Mouse (Mus musculus) left cerebral cortex, adult 18-20 months (tissue): Measurements from ENCODE around the gene Cpt2. TPM values are rescaled to one million over a fixed set of nuclear protein-coding genes. Genes with fewer than 3 reads are reported as not detected.

Experiments used
- DNase-seq, 2 experiments: peaks; one replicate each; pipeline ENCODE4 v3.0.0; 2021 to 2022; ENCODE audit warnings: low spot score in 2 of 2, mixed read lengths in 1 of 2
- long read RNA-seq, 2 experiments: library from polyadenylated mRNA; stranded (forward); transcript quantifications; one replicate each; pipeline ENCODE4 v2.0.0; 2021
- total RNA-seq, 2 experiments: library from RNA; stranded (reverse); gene quantifications; 2 replicates each; pipeline ENCODE4 v1.2.3; 2021

Gene Cpt2
- 1 to 10 TPM; 4.8 to 5.3 TPM for total RNA-seq
- long read RNA-seq, experiment 1, transcript Cpt2-201 (5 exons, 2,372 nt): major isoform, 12 of 12 reads
- long read RNA-seq, experiment 1, partial matches to known transcripts: 0 of 12 reads
- long read RNA-seq, experiment 1, other reads (novel, unspliced or antisense): 0 of 12 reads
- long read RNA-seq, experiment 2, transcript Cpt2-201 (5 exons, 2,372 nt): major isoform, 9 of 10 reads
- long read RNA-seq, experiment 2, partial matches to known transcripts: 0 of 10 reads
- long read RNA-seq, experiment 2, other reads (novel, unspliced or antisense): 1 of 10 reads

- peak; percentile 56 to 60 for DNase-seq
Measured at GRCm38 (mm10) chr4:107923145-107923802, at the start of gene Cpt2. Gene Cpt2 (minus strand): TSS chr4:107923610.

- no peak for DNase-seq
Measured at GRCm38 (mm10) chr4:107971162-107971561, 47.8 kb upstream of the Cpt2 start.

GRCm38 (mm10) chr4:107969781-107970180, 46.4 kb upstream of the Cpt2 start:
- DNase-seq: no peak

DNA sequence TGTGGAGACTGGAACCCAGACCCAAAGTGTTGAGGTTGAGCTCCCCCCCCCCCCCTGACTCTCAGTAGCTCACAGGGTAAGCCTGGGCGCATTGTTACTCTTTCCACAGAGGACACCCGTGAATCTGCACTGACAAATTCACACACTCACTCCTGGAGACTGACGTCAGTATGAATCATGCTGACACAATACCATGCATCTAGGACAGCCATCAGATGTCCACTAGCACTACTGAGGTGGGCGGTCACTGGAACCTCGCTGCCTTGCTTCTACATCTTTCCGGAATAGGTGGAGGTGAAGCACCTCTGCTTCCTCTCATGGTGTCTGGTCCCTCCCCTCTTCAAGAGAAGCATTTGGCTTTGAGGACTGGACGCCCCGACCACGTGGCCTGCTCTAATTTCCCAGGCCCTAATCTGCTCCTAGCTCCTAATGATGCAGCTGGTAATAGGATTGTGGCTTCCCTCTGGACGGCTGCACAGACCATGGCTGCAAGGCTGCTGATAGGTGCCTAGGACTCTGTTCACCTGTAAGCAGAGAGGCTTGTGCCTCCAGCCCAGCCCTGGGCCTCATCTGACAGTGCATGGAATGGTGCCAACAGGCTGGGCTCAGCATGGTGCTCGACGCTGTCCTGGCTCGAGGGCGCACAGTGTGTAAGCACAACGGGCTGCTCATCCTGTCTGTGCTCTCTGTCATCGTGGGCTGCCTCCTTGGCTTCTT, 44.7 kb upstream of the Cpt2 start, which contains the start of gene Slc1a7:
Slc1a7 (plus strand) TSS at position 367 of the 717 bp plus-strand sequence.
- DNase-seq: no peak

DNA sequence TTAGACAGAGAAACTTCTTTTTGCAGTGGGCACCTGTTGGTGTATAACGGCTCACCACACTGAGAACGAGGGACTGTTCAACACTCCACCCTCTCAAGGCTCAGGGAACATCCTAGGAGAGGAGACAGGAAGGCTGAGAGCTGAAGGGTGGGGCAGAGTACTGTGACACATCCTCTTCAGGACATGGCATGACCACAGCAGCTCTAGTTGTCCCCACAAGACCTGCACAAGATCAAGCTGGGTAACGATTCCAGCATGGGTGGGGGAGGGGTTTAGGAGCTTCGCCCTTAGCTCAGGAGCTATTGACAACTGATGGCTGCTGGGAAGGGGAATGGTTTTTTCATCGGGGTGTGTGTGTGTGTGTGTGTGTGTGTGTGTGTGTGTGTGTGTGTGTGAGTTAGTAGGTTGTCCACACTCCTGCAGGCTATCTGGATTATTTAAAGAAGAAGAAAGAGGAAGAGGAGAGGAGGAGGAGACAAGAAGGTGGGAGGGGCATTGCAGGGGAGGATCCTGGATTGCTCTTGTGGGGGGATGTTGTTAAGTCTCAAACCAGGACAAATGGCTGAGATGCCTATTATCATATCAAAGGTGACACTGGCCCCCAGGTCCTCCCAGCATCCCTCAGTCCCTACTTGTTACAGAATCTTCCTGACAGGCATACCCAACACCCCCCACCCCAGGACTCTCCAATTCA, 43.2 kb upstream of the Cpt2 start:
- no peak for DNase-seq

DNA sequence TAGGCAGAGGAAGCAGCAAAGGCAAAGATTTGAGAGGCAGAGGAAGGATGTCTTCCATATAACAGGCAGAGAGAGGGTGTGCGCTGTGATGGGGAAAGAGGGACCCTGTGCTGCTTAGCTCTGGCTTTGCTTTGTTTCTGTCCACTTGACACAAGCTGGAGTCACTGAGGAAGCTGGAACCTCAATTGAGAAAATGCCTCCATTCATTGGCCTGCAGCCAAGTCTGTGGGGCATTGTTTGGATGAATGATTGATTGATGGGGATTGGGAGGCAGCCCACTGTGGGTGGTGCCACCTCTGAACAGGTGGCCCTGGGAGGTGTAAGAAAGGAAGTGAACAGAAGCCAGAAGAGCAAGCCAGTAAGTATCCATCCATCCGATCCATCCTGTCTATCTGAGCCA, 39.4 kb upstream of the Cpt2 start:
- DNase-seq: no peak

- DNase-seq: no peak
Measured at GRCm38 (mm10) chr4:107962044-107962732, 38.8 kb upstream of the Cpt2 start.

- no peak for DNase-seq
Measured at GRCm38 (mm10) chr4:107958487-107958886, 35.1 kb upstream of the Cpt2 start.

GRCm38 (mm10) chr4:107955691-107956090, 32.3 kb upstream of the Cpt2 start:
- DNase-seq: no peak

DNA sequence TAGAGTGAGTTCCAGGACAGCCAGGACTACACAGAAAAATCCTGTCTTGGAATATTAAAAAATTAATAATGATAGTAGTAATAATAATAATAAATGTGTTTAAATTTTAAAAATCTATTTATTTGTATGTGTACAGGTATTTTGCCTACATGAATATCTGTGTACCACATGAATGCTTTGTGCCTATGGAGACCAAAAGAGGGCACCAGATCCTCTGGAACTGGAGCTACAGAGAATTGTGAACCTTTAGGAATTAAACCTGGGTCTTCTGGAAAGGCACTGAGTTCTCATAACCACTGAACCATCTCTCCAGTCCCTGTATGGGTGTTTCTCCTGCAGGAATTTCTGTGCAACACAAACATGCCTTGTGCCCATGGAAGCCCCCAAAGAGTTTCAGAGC, 29.4 kb upstream of the Cpt2 start:
- DNase-seq: no peak

GRCm38 (mm10) chr4:107949918-107950317, 26.5 kb upstream of the Cpt2 start:
- no peak for DNase-seq

GRCm38 (mm10) chr4:107944141-107944540, 20.7 kb upstream of the Cpt2 start:
- no peak for DNase-seq

DNA sequence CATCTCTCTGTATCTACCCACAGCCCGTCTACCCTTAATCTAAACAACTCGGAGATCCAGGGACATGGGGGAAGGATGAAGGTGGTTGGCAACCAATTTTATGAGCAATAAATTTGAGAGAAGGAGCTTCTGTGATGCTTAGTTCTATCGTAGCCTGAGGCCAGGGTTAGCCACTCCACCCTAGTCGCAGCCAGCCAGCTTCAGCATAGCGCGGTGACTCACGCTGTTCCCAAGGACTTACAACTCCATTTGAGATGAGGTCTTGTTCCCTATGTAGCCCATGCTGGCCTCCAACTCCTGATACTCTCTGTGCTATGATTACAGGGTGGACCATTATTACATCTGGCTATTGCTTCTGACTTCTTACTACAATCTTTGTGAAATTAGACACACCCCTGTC, 19.3 kb upstream of the Cpt2 start:
- no peak for DNase-seq

DNA sequence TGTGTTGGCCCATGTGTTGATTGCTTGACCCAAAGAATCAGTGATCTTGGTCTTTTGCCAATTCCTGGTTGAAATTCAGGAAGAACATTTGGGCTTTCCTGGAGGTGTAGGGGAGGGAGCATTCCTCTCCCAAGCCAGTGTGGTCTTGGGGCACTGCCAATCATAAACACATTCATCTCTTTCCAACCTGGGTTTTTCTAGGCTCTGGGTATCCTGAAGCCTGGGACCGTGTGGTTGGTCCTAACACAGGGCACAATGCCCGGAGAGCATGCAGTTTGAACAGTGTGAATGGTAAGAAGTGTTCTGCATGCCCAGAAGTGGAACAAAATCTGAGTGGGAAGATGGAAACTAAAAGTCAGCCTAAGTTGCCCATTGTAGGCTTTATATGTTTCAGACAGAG, 14.7 kb upstream of the Cpt2 start:
- no peak for DNase-seq

GRCm38 (mm10) chr4:107937338-107937737, 13.9 kb upstream of the Cpt2 start:
- DNase-seq: peak; percentile 65 to 70

GRCm38 (mm10) chr4:107935254-107935653, 11.8 kb upstream of the Cpt2 start:
- no peak for DNase-seq

GRCm38 (mm10) chr4:107933239-107933638, 9.8 kb upstream of the Cpt2 start:
- no peak for DNase-seq

- DNase-seq: no peak
Measured at GRCm38 (mm10) chr4:107931453-107931852, 8.0 kb upstream of the Cpt2 start.

- DNase-seq: no peak
Measured at GRCm38 (mm10) chr4:107928726-107929125, 5.3 kb upstream of the Cpt2 start.

DNA sequence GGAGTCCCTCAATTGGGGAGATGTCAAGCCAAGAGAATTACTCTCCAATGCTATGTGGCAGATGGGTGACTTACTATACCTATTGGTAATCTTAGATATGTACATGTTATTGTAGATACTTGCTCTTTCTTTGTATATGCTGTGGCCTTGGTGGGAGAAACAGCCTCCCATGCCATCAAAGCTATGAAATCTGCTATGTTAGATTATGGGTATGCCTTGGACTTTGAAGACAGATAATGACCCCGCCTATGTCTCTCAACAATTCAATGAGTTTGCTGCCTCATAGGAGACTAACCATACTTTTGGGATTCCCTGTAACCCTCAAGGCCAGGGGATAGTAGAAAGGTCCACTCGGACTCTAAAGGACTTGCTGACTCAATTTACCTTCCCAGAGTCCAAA, 4.9 kb upstream of the Cpt2 start:
- DNase-seq: no peak

DNA sequence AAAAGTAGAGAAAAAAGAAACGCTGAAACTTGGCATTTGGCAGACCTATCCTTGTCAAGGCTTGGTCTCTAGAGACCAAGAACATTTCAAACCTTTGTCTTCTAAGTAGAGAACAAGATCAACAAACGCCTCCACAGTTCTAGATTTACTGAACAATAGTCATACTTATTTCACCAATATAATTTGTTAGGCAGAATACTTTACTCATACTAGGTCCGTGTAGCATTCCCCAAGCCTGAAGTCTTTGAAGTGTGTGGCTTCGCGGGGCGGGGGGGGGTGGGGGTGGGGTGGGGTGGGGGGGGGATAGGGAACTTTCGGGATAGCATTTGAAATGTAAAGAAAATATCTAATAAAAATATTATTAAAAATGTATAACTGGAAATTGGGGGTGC, 389 bp upstream of the Cpt2 start:
- no peak for DNase-seq
